Mouse (Mus musculus) C2C12 (cell line): ENCODE data around the gene Chchd10. TPM values are rescaled to one million over a fixed set of nuclear protein-coding genes. Genes with fewer than 3 reads are reported as not detected.

ENCODE experiments used
- H3K27me3 ChIP-seq: one replicate; pipeline ENCODE4 v1.6.1; 2011; ENCODE audit not compliant: control insufficient read depth, insufficient read depth, insufficient read length
- H3K36me3 ChIP-seq: one replicate; pipeline ENCODE4 v1.6.1; 2011; ENCODE audit not compliant: control insufficient read depth, insufficient read depth
- H3K4me3 ChIP-seq: one replicate; pipeline ENCODE4 v1.5.1; 2011; ENCODE audit warnings: mild to moderate bottlenecking, control low read depth; ENCODE audit not compliant: poor library complexity, insufficient read depth, severe bottlenecking
- H3K79me2 ChIP-seq: one replicate; pipeline ENCODE4 v1.6.1; 2011; ENCODE audit not compliant: control insufficient read depth, insufficient read depth
- H3K79me3 ChIP-seq: one replicate; pipeline ENCODE4 v1.6.1; 2011; ENCODE audit warnings: low read depth, control low read depth
- H3ac ChIP-seq: one replicate; pipeline ENCODE3; 2011; ENCODE audit warnings: low read depth; ENCODE audit not compliant: control insufficient read depth, insufficient read length
- CEBPB ChIP-seq: IDR thresholded peaks from one replicate; pipeline ENCODE4 v1.6.1; 2011; ENCODE audit warnings: low read depth, mild to moderate bottlenecking, control low read depth, moderate library complexity
- CTCF ChIP-seq: IDR thresholded peaks from one replicate; pipeline ENCODE4 v1.5.1; 2011; ENCODE audit not compliant: control insufficient read depth, insufficient read depth, insufficient read length
- FOSL1 ChIP-seq: IDR thresholded peaks from one replicate; pipeline ENCODE4 v1.8.0; 2011; ENCODE audit warnings: mild to moderate bottlenecking, low read length; ENCODE audit not compliant: poor library complexity, insufficient read depth, severe bottlenecking
- MAX ChIP-seq: IDR thresholded peaks from one replicate; pipeline ENCODE4 v1.6.1; 2011; ENCODE audit warnings: mild to moderate bottlenecking, control low read depth
- MYOD1 ChIP-seq: IDR thresholded peaks from one replicate; pipeline ENCODE4 v1.6.1; 2011; ENCODE audit warnings: low read depth; ENCODE audit not compliant: control insufficient read depth, insufficient read length
- MYOG ChIP-seq: IDR thresholded peaks from one replicate; pipeline ENCODE4 v1.6.1; 2011; ENCODE audit not compliant: control insufficient read depth, insufficient read length; ENCODE audit errors: extremely low read depth
- USF1 ChIP-seq: IDR thresholded peaks from one replicate; pipeline ENCODE4 v1.6.1; 2011; ENCODE audit warnings: low read depth, mild to moderate bottlenecking, control low read depth, moderate library complexity
- polyA plus RNA-seq: library from polyadenylated mRNA; unstranded; fragments of >200 nt; fragmentation: generic; extraction: Trizol; gene quantifications from one replicate; pipeline ENCODE4 v1.2.1, GENCODE M21; 2012; ENCODE audit warnings: missing spikeins

Gene Chchd10
- polyA plus RNA-seq, 1 experiment = 91.1 TPM

GRCm38 (mm10) chr10:75893089-75893750 is 39.7 kb upstream of the Chchd10 start, which contains the start of gene Derl3:
Gene Derl3 (plus strand): TSS chr10:75893413.
- H3K4me3 ChIP-seq = no peak within 1 kb of the TSS
- peaks cover 18% of the 10 kb centered on the region for H3K79me2 ChIP-seq
- peaks cover 2% of the 10 kb centered on the region for H3K79me3 ChIP-seq
- H3K36me3 ChIP-seq = peaks cover 58% of the 10 kb centered on the region
- H3K27me3 ChIP-seq = no peaks in the 10 kb centered on the region
- TF ChIP-seq FOSL1 (no peak), MAX (no peak), MYOD1 (no peak), CEBPB (no peak)
- H3ac ChIP-seq = no peak within 1 kb of the TSS

- Histone ChIP-seq H3ac (no peak overlapping the region), H3K27me3 (no peaks in the 10 kb centered on the region), H3K79me2 (peaks cover 22% of the 10 kb centered on the region), H3K79me3 (peaks cover 2% of the 10 kb centered on the region), H3K36me3 (peaks cover 60% of the 10 kb centered on the region), H3K4me3 (no peak overlapping the region)
- no peak for TF ChIP-seq MYOG
- TF ChIP-seq CTCF = no peak
- TF ChIP-seq MAX = no peak
- TF ChIP-seq FOSL1 = no peak
- no peak for TF ChIP-seq MYOD1
- TF ChIP-seq CEBPB = no peak
- TF ChIP-seq USF1 = no peak
Observed at GRCm38 (mm10) chr10:75894601-75895000, 38.3 kb upstream of the Chchd10 start.

- Histone ChIP-seq H3ac (no peak overlapping the region), H3K4me3 (no peak overlapping the region), H3K79me2 (peaks cover 28% of the 10 kb centered on the region), H3K27me3 (no peaks in the 10 kb centered on the region), H3K36me3 (peaks cover 67% of the 10 kb centered on the region), H3K79me3 (peaks cover 2% of the 10 kb centered on the region)
- TF ChIP-seq USF1 = no peak
- no peak for TF ChIP-seq FOSL1
- no peak for TF ChIP-seq MAX
- no peak for TF ChIP-seq MYOG
- no peak for TF ChIP-seq CEBPB
- no peak for TF ChIP-seq MYOD1
- TF ChIP-seq CTCF = no peak
Observed at GRCm38 (mm10) chr10:75895730-75896129, 37.2 kb upstream of the Chchd10 start.

- no peak for TF ChIP-seq MAX
- no peak for TF ChIP-seq MYOG
- TF ChIP-seq USF1 = no peak
- TF ChIP-seq FOSL1 = no peak
- no peak for TF ChIP-seq CEBPB
- no peak for TF ChIP-seq CTCF
- no peak for TF ChIP-seq MYOD1
- H3K79me2 ChIP-seq = peaks cover 33% of the 10 kb centered on the region
- peaks cover 2% of the 10 kb centered on the region for H3K79me3 ChIP-seq
- H3K27me3 ChIP-seq = no peaks in the 10 kb centered on the region
- H3K36me3 ChIP-seq = peaks cover 72% of the 10 kb centered on the region
- no peak overlapping the region for H3ac ChIP-seq
- H3K4me3 ChIP-seq = no peak overlapping the region
Observed at GRCm38 (mm10) chr10:75896208-75896607, 36.7 kb upstream of the Chchd10 start.

GRCm38 (mm10) chr10:75897373-75897772 is 35.6 kb upstream of the Chchd10 start:
- H3K27me3 ChIP-seq = no peaks in the 10 kb centered on the region
- no peak for TF ChIP-seq USF1
- TF ChIP-seq CTCF = peak; percentile 56
- H3K4me3 ChIP-seq = no peak overlapping the region
- peaks cover 2% of the 10 kb centered on the region for H3K79me3 ChIP-seq
- H3ac ChIP-seq = peak overlapping the region; percentile 15
- H3K36me3 ChIP-seq = peaks cover 79% of the 10 kb centered on the region
- H3K79me2 ChIP-seq = peaks cover 44% of the 10 kb centered on the region

GRCm38 (mm10) chr10:75898039-75898564 is 34.8 kb upstream of the Chchd10 start:
- peaks cover 48% of the 10 kb centered on the region for H3K79me2 ChIP-seq
- TF ChIP-seq MAX (no peak), USF1 (no peak), CEBPB (no peak), CTCF (no peak), MYOD1 (no peak)
- H3K4me3 ChIP-seq = no peak overlapping the region
- peaks cover 79% of the 10 kb centered on the region for H3K36me3 ChIP-seq
- H3ac ChIP-seq = no peak overlapping the region
- H3K79me3 ChIP-seq = peaks cover 2% of the 10 kb centered on the region
- H3K27me3 ChIP-seq = no peaks in the 10 kb centered on the region
